Mouse (Mus musculus) left cerebral cortex, adult 2 months (tissue): Measurements from ENCODE around the gene Tmem274. TPM values are rescaled to one million over a fixed set of nuclear protein-coding genes. Genes with fewer than 3 reads are reported as not detected.

Experiments
- DNase-seq, 2 experiments: peaks; one replicate each; pipeline ENCODE4 v3.0.0; 2021 to 2022; ENCODE audit warnings: low spot score in 2 of 2, mixed read lengths in 1 of 2; ENCODE audit errors: extremely low spot score in 1 of 2
- H3K27ac ChIP-seq: fragments of 200-600 bp; 2 replicates; pipeline ENCODE4 v1.8.1; 2022
- H3K4me3 ChIP-seq: fragments of 200-600 bp; 2 replicates; pipeline ENCODE4 v1.8.1; 2022
- CTCF ChIP-seq: fragments of 200-600 bp; IDR thresholded peaks from 2 replicates; pipeline ENCODE4 v1.8.1; 2022; ENCODE audit warnings: antibody characterized with exemption, mild to moderate bottlenecking, moderate library complexity
- intact Hi-C: fragments of 180-260 bp; cut with DNase I; formaldehyde crosslinking; loops from one replicate; pipeline ENCODE4 v1.15.1; 2025
- total RNA-seq, 2 experiments: library from RNA; stranded (reverse); gene quantifications; 2 replicates each; pipeline ENCODE4 v1.2.3; 2021

The Tmem274 gene
- total RNA-seq, 2 experiments from 2014 or later = not detected

DNA sequence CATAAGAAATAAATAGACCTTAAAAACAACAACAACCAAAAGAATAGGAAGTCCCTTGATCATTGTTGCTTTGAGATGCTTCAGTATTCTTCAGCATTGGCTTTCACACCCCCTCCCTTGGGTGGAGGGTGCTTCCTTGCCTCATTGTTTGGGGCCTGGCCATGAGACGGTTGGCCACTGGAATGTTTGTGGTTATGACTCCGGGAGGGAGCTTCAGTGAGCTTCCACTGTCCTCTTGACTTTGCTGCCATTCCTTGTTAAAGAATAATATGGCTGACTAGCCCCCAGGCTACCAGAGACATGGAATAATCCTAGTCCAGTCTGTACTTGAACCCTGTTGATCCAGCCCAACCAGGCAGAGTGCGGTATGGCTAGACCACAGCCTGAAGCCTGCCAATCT is 29.7 kb downstream of the Tmem274 start:
- H3K4me3 ChIP-seq = no peak overlapping the region

DNA sequence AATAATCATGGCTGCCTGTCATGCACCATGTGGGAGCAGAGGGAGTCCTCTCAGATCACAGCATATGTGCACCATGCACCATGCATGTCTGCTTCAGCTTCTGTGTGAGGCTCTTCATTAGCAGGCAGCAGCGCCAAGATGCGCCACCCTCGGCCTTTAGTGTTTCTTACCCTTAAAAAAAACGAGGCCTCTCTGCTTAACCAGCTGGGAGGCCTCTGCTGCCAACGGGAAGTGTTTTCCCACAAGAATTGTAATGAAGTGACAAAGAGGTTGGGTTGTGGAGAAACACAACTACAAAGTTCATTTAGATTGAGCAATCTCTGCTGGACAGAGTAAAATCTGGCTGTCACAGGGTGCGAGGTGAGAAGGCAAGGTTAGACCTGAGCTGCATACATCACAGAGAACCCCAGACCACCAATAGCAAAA is 34.1 kb downstream of the Tmem274 start:
- TF ChIP-seq CTCF = no peak
- DNase-seq = no peak
- intact Hi-C loops = no loop called here
- H3K27ac ChIP-seq = no peak overlapping the region
- no peak overlapping the region for H3K4me3 ChIP-seq

More for the DNA sequence above, 29.7 kb downstream of the Tmem274 start:
- no peak for DNase-seq
- TF ChIP-seq CTCF = no peak
- H3K27ac ChIP-seq = no peak overlapping the region
- intact Hi-C loops = no loop called here

DNA sequence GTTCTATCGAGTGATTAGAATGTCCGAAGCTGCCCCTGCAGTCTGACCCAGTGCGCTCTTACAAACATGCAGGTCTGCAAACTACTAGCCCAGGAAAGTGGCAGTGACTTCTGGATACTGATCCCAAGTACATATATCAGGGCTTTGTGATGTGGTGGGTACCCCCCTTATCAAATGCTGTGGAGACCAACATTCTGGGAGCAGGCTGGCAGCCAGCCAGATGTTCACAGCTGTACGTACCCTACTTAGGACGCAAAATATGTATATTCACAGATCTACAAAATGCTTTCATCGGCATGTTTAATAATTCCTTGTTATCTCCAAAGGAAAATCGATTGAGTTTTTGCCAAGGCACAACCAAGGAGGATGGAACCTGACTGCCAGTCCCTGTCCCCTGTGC is 34.9 kb downstream of the Tmem274 start:
- intact Hi-C loops = no loop called here
- no peak for TF ChIP-seq CTCF
- no peak overlapping the region for H3K4me3 ChIP-seq
- DNase-seq = no peak
- H3K27ac ChIP-seq = no peak overlapping the region

DNA sequence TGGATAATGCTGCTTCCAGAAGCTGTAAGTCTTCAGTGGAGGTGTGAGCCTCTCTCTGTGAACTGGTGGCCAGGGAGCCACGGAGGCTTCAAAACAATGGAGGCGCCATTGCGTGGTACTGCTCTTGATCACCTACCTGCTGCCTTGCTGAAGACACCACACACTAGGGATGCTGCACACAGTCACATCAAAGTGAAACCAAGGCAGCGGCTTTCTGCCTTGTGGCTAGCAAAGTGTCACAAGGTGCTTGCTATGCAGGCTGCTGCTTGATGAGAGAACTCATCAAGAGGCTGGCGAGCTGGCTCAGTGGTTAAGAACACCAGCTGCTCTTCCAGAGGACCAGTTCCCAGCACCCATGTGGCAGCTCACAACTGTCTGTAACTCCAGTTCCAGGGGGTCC is 38.5 kb downstream of the Tmem274 start:
- intact Hi-C loops = no loop called here
- DNase-seq = no peak

DNA sequence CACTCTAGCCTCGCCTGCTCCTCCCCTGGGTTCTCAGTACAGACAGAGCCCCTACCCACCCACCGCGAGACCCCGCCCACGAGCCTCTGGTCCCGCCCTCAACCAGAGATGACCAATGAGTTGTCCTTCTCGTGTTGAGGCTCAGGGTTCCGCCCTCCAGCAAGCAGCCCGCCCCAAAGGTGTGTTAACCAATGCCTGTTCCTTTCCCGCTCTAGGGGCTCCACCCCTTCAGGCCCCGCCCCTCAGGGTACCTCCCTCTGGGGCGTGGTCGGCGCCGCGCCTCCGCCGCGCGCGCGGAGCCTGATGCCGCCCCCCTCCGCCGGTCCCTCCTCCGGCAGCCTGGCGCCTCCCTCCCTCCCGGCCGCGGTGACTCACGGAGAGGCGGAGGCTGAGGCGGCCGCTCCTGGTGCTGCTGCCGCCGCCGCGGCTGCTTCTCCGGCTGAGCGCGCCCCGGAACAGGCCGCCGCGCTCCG is 40.7 kb downstream of the Tmem274 start, which contains the start of gene Ctnnbip1:
Gene Ctnnbip1 (plus strand): TSS at position 369 of the 473 bp plus-strand sequence.
- intact Hi-C loops = no loop called here
- DNase-seq = peak; percentile 96
- peak within 1 kb of the TSS; percentile 80 for H3K4me3 ChIP-seq
- TF ChIP-seq CTCF = no peak
- peak within 1 kb of the TSS; percentile 59 for H3K27ac ChIP-seq

More for the DNA sequence above, 38.5 kb downstream of the Tmem274 start:
- Histone ChIP-seq H3K27ac (no peak overlapping the region), H3K4me3 (no peak overlapping the region)
- TF ChIP-seq CTCF = no peak

DNA sequence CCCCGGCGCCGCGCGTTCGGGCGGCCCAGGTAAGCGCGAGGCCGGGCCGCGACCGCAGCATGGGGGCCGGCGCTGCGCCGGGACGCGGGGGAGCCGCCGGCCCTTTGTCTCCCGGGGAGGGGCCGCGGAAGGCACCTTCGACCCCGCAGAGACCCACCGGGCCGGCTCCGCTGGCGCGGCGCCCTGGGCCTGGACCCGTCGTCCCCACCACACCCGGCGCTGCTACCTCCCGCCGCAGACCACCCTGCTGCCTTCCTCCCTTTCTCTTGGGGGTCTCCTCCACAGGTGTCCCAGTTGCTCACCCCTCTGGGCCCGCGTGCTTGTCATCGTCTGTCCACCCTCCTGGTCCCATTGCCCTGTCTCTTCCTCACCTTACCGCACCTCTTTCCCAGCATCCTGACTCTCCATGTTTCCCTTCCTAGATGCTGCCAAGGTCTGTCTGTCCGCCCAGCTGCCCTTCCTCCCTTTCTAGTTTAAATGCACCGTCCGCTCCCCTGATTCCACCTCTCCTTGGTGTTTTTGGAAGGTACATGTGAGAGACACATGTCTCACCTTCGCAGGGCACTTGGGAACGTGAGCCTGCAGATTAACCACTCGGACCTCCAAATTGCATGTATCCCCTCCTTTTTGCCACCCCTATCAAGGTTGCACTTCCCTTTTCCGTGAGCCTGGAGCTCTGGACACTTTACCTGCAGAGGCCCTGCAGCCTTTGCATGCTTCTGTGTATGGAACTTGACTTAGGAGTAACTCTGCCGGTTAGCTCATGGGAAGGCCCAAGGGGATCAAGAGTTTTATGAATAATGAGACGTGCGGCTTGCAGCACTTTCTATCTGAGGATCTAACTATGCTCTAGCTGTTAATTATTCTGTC is 41.4 kb downstream of the Tmem274 start:
- intact Hi-C loops = no loop called here

DNA sequence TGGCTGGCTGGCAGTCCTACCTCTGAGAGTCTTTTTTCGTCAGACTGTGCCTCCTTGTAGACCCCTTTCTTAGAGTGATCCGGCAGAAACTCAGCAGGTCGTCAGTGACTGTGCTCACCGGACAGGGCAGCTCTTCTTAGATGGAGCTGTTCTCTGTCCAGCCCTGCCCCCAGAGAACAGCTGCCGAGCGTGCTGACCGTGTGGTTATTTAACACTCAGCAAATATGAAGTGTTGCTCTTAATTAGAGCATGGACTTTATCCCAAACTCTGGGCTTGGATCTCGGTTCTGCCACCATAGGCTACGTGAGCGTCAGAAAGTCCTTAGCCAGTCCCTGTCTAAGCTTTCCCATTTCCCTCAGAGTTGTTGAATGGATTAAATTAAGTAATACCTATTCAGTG is 44.1 kb downstream of the Tmem274 start:
- Histone ChIP-seq H3K27ac (no peak overlapping the region), H3K4me3 (no peak overlapping the region)
- intact Hi-C loops = no loop called here
- no peak for TF ChIP-seq CTCF
- no peak for DNase-seq

More for the DNA sequence above, 41.4 kb downstream of the Tmem274 start:
- peak overlapping the region; percentile 59 for H3K27ac ChIP-seq
- TF ChIP-seq CTCF = no peak
- DNase-seq = peak in 1 of 2 experiments; percentile 28
- peak overlapping the region; percentile 80 for H3K4me3 ChIP-seq

DNA sequence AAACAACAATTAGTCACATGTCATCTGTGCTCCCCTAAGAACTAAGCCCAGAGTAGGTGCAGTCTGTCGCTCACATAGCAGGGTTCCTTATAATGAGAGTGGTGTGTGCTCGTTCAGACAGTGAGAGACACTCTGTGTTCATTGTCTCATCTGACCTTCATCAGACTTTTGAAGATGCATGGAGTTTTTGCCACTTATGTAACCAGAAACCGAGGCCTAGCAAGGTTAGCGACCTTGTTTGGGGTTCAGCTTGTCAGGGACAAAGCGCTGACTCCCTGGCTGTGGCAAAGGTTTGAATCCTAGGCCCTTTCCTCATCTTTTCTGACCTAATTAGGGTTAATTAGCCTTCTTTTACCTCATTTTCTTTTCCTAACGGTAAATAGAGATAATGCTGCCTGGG is 46.8 kb downstream of the Tmem274 start:
- intact Hi-C loops = no loop called here
- TF ChIP-seq CTCF = no peak

DNA sequence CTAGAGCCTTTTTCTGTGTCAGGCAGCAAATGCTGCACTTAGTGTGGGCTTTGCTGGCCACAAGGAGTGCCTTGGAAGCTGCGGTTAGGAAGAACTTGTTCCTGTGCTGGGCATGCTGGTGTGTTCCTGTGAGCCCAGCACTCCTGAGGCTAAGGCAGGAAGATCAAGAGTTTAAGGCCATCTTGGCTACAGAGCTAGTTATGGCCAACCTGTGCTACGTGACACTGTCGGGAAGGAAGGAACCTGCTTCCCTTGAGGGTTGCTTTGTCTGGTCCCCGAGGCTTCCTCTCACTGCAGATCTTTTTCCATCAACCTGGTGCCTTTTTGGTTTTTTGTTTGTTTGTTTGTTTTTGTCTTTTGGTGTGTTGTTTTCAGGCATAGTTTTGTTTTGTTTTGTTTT is 48.0 kb downstream of the Tmem274 start:
- Histone ChIP-seq H3K4me3 (no peak overlapping the region), H3K27ac (no peak overlapping the region)
- intact Hi-C loops = no loop called here
- TF ChIP-seq CTCF = no peak
- DNase-seq = no peak

More for the DNA sequence above, 46.8 kb downstream of the Tmem274 start:
- no peak for DNase-seq
- no peak overlapping the region for H3K27ac ChIP-seq
- no peak overlapping the region for H3K4me3 ChIP-seq

DNA sequence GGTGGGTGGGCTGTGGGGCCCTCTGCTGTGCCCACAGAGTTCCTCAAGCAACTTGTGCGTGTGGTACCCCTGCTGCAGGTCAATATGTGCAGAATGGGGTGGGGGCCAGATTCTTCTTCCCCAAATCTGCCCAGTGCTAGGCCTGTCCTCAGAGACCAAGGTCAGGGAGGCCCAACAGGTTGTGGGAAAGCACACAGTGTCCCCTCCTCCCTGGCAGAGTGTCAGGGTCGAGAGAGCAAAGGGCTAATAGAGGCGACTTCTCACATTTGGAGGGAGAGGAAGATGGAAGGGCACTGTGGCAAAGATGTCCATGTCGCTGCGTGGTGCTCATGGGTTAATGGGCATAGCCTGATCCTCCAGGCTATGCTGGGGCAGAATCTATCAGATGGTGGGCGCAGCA is 48.6 kb downstream of the Tmem274 start:
- TF ChIP-seq CTCF = no peak
- DNase-seq = no peak
- intact Hi-C loops = no loop called here
- no peak overlapping the region for H3K4me3 ChIP-seq
- H3K27ac ChIP-seq = peak overlapping the region; percentile 24

DNA sequence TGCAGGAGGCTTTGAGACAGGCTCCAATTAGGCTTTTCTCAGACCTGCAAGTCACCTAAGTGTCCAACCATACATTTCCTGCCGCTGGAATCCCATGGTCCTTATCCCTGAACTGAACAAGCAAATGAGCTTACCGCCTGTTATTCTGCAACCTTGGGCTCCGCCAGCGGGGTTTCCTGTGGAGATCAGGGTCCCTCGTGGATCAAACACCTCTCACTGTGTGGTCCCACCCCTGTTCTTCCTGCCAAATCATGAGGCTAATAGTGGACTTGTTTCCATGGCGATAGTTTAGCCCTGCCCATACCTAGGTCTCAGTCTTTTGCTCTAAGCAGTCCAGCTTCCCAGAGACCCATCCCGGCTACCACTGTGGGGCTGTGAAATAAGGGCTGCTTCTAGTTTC is 49.2 kb downstream of the Tmem274 start:
- no peak overlapping the region for H3K4me3 ChIP-seq

DNA sequence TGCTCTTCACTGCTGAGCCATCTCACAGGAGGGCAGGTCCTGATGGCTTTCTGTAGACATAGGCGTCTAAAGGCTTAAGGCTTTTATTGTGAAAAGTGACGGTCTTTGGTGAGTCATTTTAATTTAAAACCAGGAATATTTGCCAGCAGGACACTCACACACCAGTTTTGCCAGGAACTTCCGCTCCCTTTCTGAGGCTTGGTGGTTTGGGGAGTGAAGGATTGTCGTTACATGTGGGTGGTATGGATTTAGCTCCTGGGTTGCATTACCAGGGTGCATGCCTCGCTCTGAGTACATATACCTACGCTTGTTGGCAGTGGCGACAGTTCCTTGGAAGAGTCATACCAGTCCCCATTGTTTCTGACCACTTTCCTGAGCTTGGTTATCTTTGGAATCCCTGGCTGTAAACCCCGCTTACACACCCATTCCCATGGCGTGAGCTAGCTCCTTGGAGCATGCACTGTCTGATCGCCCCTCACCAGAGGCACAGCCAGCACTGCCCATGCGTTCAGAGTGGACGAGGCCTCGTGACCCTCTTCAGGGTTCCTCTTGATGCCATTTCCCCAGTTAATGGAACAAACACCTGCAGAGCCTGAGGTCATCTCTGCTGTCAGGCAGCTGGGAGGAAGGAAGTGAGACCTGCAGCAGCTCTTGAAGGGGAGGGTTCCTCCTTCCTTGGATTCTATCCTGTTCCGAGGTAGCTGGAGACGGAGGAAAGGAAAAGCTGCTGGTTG is 50.6 kb downstream of the Tmem274 start:
- H3K27ac ChIP-seq = no peak overlapping the region
- H3K4me3 ChIP-seq = no peak overlapping the region
- DNase-seq = no peak
- TF ChIP-seq CTCF = no peak
- intact Hi-C loops = no loop called here

More for the DNA sequence above, 49.2 kb downstream of the Tmem274 start:
- no peak for TF ChIP-seq CTCF
- intact Hi-C loops = no loop called here
- H3K27ac ChIP-seq = peak overlapping the region; percentile 24
- DNase-seq = no peak
